Mouse (Mus musculus) liver, embryonic 14.5 days (tissue): ENCODE results near the gene Tspear. TPM values are rescaled to one million over a fixed set of nuclear protein-coding genes. Genes with fewer than 3 reads are reported as not detected.
"Not testable (repeated sequence)": the region's sequence is repeated elsewhere in the genome, so short reads cannot be mapped to it uniquely, and the experiment has no call there.

ENCODE experiments used
- ATAC-seq: fragments of 200-750 bp; cut with Nextera tagmentation; 2 replicates; pipeline ENCODE4 v1.8.0; 2017; ENCODE audit warnings: moderate number of reproducible peaks, mild to moderate bottlenecking, moderate library complexity; ENCODE audit not compliant: insufficient read depth
- DNase-seq, 3 experiments: peaks; one replicate each; pipeline ENCODE4 v3.0.0-alpha.2; 2012 to 2013; ENCODE audit warnings: low read depth in 3 of 3, low spot score in 3 of 3
- H3K27ac ChIP-seq: fragments of 300-500 bp; sonication (generic); 2 replicates; pipeline ENCODE4 v1.5.1; 2014; ENCODE audit warnings: moderate library complexity, mild to moderate bottlenecking, control low read depth, inconsistent platforms
- H3K27me3 ChIP-seq: fragments of 300-500 bp; sonication (generic); 2 replicates; pipeline ENCODE4 v1.6.1; 2014; ENCODE audit warnings: mild to moderate bottlenecking, low read length, moderate library complexity; ENCODE audit not compliant: control insufficient read depth, insufficient read depth
- H3K36me3 ChIP-seq: fragments of 300-500 bp; sonication (generic); replicated peaks from 2 replicates; pipeline ENCODE4 v1.6.1; 2014; ENCODE audit warnings: low read depth; ENCODE audit not compliant: control insufficient read depth, insufficient read depth
- H3K4me1 ChIP-seq, 2 experiments: fragments of 200-500 bp in 1 of 2; fragments of 300-500 bp in 1 of 2; sonication (generic) in 1 of 2; replicated peaks; 2 replicates each; pipeline ENCODE4 v1.6.1; 2012 to 2014; ENCODE audit warnings: antibody characterized with exemption in 1 of 2, inconsistent platforms in 1 of 2, low read length in 1 of 2; ENCODE audit not compliant: control insufficient read depth in 2 of 2, insufficient read depth in 2 of 2
- H3K4me2 ChIP-seq: fragments of 300-500 bp; sonication (generic); 2 replicates; pipeline ENCODE4 v1.6.1; 2014; ENCODE audit warnings: low read depth, mild to moderate bottlenecking, control low read depth, moderate library complexity
- H3K4me3 ChIP-seq, 2 experiments: fragments of 200-500 bp in 1 of 2; fragments of 300-500 bp in 1 of 2; sonication (generic) in 1 of 2; 2 replicates each; pipeline ENCODE4 v1.5.1; 2012 to 2014; ENCODE audit warnings: low read depth in 2 of 2, low read length in 2 of 2, mild to moderate bottlenecking in 2 of 2, control low read depth in 1 of 2, inconsistent platforms in 1 of 2, moderate library complexity in 1 of 2; ENCODE audit not compliant: insufficient read depth in 1 of 2
- H3K9ac ChIP-seq: fragments of 300-500 bp; sonication (generic); replicated peaks from 2 replicates; pipeline ENCODE4 v1.6.1; 2014; ENCODE audit warnings: mild to moderate bottlenecking, control low read depth, moderate library complexity
- H3K9me3 ChIP-seq: fragments of 300-500 bp; sonication (generic); 2 replicates; pipeline ENCODE4 v1.6.1; 2016; ENCODE audit warnings: low read length, mixed read lengths; ENCODE audit not compliant: control insufficient read depth
- CTCF ChIP-seq: IDR thresholded peaks from 2 replicates; pipeline ENCODE4 v1.5.1; 2016; ENCODE audit warnings: antibody characterized with exemption, low read depth, control low read depth
- EP300 ChIP-seq: IDR thresholded peaks from 2 replicates; pipeline ENCODE4 v1.6.1; 2016; ENCODE audit warnings: antibody characterized with exemption, low read depth
- WGBS: fragments of 180-500 bp; shearing (Covaris S2); extraction: QIAGEN DNeasy Blood & Tissue Kit; methylation state at CpG from one replicate; pipeline ENCODE4 v1.1.7; 2014; ENCODE audit not compliant: insufficient replicate concordance; 5-methylcytosine and 5-hydroxymethylcytosine counted together
- polyA plus RNA-seq, 2 experiments: library from polyadenylated mRNA; depleted of rRNA in 1 of 2; stranded (reverse) in 1 of 2; unstranded in 1 of 2; fragments of >200 nt; fragmentation: Nextera tagmentation in 1 of 2; extraction: Ambion mirVana in 1 of 2; gene quantifications; 2 replicates each; pipeline versions ENCODE4 v1.2.1 to v1.2.3; 2012 to 2014

Gene Tspear
- polyA plus RNA-seq, 2 experiments: 0.03 TPM; not detected in 1

DNA sequence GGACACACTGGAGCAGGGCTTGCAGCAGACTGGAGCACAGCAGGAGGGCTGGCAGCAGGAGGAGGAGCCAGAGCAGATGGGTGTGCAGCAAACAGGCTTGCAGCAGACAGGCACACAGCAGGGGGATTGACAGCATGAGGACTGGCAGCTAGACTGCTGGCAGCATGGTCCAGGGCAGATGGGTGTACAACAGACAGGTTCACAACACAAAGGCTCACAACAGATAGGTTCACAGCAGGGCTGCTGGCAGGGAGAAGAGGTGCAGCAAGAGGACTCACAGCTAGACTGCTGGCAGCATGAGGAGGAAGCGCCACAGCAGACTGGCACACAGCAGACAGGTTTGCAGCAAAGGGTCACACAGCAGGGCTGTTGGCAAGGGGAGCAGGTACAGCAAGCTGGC is 64.3 kb downstream of the Tspear start:
- not testable (repeated sequence) for ATAC-seq, H3K9ac ChIP-seq, H3K27me3 ChIP-seq, H3K4me3 ChIP-seq, H3K36me3 ChIP-seq, H3K4me1 ChIP-seq, DNase-seq, H3K27ac ChIP-seq, H3K4me2 ChIP-seq, H3K9me3 ChIP-seq
- 58% methylated on average over 1 of the region's 1 CpGs for whole genome bisulfite sequencing

- DNase-seq, ATAC-seq, H3K4me1 ChIP-seq, H3K27me3 ChIP-seq, H3K9me3 ChIP-seq, H3K4me3 ChIP-seq, H3K27ac ChIP-seq, H3K4me2 ChIP-seq, H3K36me3 ChIP-seq, H3K9ac ChIP-seq: not testable (repeated sequence)
- 60% methylated on average over 1 of the region's 1 CpGs for whole genome bisulfite sequencing
Observed at GRCm38 (mm10) chr10:77751254-77751653, 64.9 kb downstream of the Tspear start, which contains the start of gene Gm9736. TSS of gene Gm9736 (minus strand) at chr10:77751354.

DNA sequence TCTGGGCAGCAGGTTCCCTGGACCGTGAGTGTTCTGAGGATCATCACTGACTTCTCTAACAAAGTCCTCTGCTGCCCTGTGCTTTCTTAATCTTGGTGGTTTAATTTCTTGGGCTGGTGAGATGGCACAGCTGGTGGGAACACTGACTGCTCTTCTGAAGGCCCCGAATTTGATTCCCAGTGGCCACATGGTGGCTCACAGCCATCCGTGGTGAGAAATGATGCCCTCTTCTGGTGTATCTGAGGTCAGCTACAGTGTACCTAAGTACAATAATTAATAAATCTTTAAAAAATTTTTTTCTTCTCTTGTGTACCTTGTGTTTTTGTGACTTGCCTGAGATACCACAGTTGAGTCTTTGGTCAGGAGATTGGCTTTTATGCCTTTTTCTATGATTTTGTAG is 65.9 kb downstream of the Tspear start:
- not testable (repeated sequence) for H3K4me3 ChIP-seq, H3K36me3 ChIP-seq, ATAC-seq, DNase-seq, H3K27ac ChIP-seq, H3K4me1 ChIP-seq, H3K9ac ChIP-seq, H3K4me2 ChIP-seq, H3K9me3 ChIP-seq, H3K27me3 ChIP-seq
- WGBS: 42% methylated on average over 3 of the region's 3 CpGs

- ATAC-seq (no peak), DNase-seq (no peak)
- TF ChIP-seq EP300 (no peak), CTCF (no peak; the same call in 1 of the 2 replicates)
Observed at GRCm38 (mm10) chr10:77753448-77753847, 67.1 kb downstream of the Tspear start.

GRCm38 (mm10) chr10:77759582-77759981 is 73.2 kb downstream of the Tspear start, which contains the start of gene Gm3233:
TSS of gene Gm3233 (minus strand) at chr10:77759682.
- not testable (repeated sequence) for H3K36me3 ChIP-seq, H3K4me2 ChIP-seq, H3K9me3 ChIP-seq, H3K4me1 ChIP-seq, H3K27me3 ChIP-seq, H3K9ac ChIP-seq, ATAC-seq, H3K4me3 ChIP-seq, DNase-seq, H3K27ac ChIP-seq
- WGBS: no CpG with 5 or more reads among the region's 1 CpGs

More at GRCm38 (mm10) chr10:77753448-77753847, 67.1 kb downstream of the Tspear start:
- no peak overlapping the region for H3K4me3 ChIP-seq
- no peaks in the 10 kb centered on the region for H3K4me1 ChIP-seq
- no peak overlapping the region for H3K4me2 ChIP-seq
- H3K36me3 ChIP-seq: no peaks in the 10 kb centered on the region
- no peak overlapping the region for H3K27ac ChIP-seq
- H3K9ac ChIP-seq: no peak overlapping the region
- H3K9me3 ChIP-seq: no peaks in the 10 kb centered on the region
- no peaks in the 10 kb centered on the region for H3K27me3 ChIP-seq

DNA sequence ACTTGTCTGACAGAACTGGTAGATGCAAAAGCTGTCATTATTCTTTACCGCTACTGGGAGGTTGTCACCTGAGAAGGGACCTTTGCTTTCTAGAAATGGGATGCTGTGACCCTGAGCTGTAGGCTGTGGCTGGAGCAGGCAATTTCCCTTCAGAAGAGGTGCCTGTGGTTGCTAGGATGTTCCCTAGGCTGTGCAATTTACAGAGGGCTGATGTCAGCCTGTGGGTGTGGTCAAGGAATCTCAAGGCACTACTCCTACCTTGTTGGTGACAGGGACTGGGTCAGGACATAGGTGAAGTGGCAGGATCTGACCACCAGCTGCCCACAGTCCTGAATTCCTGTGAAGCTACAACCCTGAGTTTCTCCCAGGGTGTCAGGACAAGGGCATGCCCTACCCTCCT is 83.4 kb downstream of the Tspear start:
- TF ChIP-seq CTCF: no peak
- no peak for TF ChIP-seq EP300
- Histone ChIP-seq H3K4me3 (no peak overlapping the region), H3K4me1 (no peaks in the 10 kb centered on the region), H3K27ac (no peak overlapping the region), H3K9ac (no peak overlapping the region), H3K4me2 (no peak overlapping the region), H3K36me3 (no peaks in the 10 kb centered on the region), H3K27me3 (no peaks in the 10 kb centered on the region), H3K9me3 (no peaks in the 10 kb centered on the region)
- ATAC-seq (no peak), DNase-seq (no peak)
- WGBS: 52% methylated on average over 1 of the region's 1 CpGs

DNA sequence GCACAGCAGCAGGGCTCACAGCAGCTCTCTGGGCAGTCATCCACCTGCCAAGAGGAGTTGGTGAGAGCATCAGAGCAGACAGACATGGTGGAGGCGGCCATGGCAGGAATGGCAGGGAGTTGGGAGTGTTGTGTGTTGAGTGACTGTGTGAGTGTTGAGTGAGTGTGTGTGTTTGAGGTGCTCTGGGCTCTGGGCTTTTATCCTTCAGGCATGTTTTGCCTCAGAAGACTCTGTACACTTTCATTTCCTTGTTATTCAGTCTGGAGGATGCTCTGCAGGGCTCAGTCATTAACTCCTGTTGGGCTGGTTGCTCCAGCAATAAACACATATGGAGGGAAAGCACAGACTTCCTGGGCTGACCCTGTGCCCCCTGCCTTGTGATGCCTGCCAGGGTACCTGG is 84.9 kb downstream of the Tspear start, which contains the start of gene Gm3238:
Gene Gm3238, minus strand, starts transcription at position 101 of the 400 bp plus-strand sequence.
- ATAC-seq, H3K9ac ChIP-seq, H3K27me3 ChIP-seq, H3K9me3 ChIP-seq, H3K27ac ChIP-seq, H3K4me1 ChIP-seq, DNase-seq, H3K36me3 ChIP-seq, H3K4me2 ChIP-seq, H3K4me3 ChIP-seq: not testable (repeated sequence)
- 20% methylated on average over 1 of the region's 1 CpGs for WGBS

DNA sequence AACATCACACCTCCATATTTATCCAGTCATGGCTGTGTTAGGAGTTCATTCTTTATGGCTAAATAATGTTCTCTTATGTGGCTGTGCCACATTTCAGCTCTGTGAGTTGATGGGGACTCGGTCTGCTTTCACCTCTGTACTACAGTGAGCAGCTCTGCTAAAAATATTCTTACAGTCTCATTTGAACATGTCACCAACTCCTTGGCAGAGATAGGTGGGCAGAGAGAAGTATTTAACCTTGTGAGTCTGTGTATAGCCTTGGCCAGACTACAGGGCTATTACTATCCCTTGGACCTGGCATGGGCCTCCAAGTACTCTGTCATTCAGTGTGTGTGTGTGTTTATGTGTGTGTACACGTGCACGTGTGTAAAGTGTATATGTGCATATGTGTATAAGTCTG is 85.8 kb downstream of the Tspear start:
- H3K4me3 ChIP-seq, H3K9ac ChIP-seq, ATAC-seq, H3K9me3 ChIP-seq, H3K27me3 ChIP-seq, H3K4me2 ChIP-seq, DNase-seq, H3K36me3 ChIP-seq, H3K27ac ChIP-seq, H3K4me1 ChIP-seq: not testable (repeated sequence)
- 22% methylated on average over 1 of the region's 3 CpGs for WGBS
